Mouse (Mus musculus): ENCODE data around the gene Rps18.

GRCm38 (mm10) chr17:33921361-33921760 is 34.4 kb downstream of the Rps18 start:
- TF ChIP-seq EP300 (IDR thresholded peaks at IDR 0.05; ENCODE audit: low read depth) = no peak
- no peak for TF ChIP-seq CTCF (IDR thresholded peaks at IDR 0.05; ENCODE audit: low read depth)
